Mouse (Mus musculus): Measurements from ENCODE around the gene Rhov. TPM values are rescaled to one million over a fixed set of nuclear protein-coding genes. Genes with fewer than 3 reads are reported as not detected.

Gene Rhov
- polyA plus RNA-seq, 1 experiment from 2014 or later = 3.7 TPM

- WGBS = 64% methylated on average over 5 of the region's 5 CpGs
- H3K9me3 ChIP-seq = no peaks in the 10 kb centered on the region
- H3K36me3 ChIP-seq (replicated peaks) = no peaks in the 10 kb centered on the region
- no peak overlapping the region for H3K4me3 ChIP-seq (replicated peaks)
- ATAC-seq (ENCODE audit: low FRiP score) = peak; percentile 11; the same call in 1 of the 2 replicates
- no peak overlapping the region for H3K27ac ChIP-seq
- H3K9ac ChIP-seq = no peak overlapping the region
- H3K4me2 ChIP-seq = no peak overlapping the region
- H3K27me3 ChIP-seq = peaks cover 33% of the 10 kb centered on the region
- H3K4me1 ChIP-seq = peaks cover 4% of the 10 kb centered on the region; the same call in 1 of the 2 replicates
These were observed 20.7 kb downstream of the Rhov start for GRCm38 (mm10) chr2:119250377-119250776.

GRCm38 (mm10) chr2:119249592-119250061 lies 21.4 kb downstream of the Rhov start:
- no peak for ATAC-seq (ENCODE audit: low FRiP score)
- H3K27me3 ChIP-seq = peaks cover 25% of the 10 kb centered on the region
- H3K4me3 ChIP-seq (replicated peaks) = no peak overlapping the region
- H3K9me3 ChIP-seq = no peaks in the 10 kb centered on the region
- H3K27ac ChIP-seq = no peak overlapping the region
- H3K9ac ChIP-seq = no peak overlapping the region
- no peaks in the 10 kb centered on the region for H3K36me3 ChIP-seq (replicated peaks)
- WGBS = 89% methylated on average over 4 of the region's 4 CpGs
- no peak overlapping the region for H3K4me2 ChIP-seq
- H3K4me1 ChIP-seq = peaks cover 4% of the 10 kb centered on the region; the same call in 1 of the 2 replicates

- WGBS = 81% methylated on average over 9 of the region's 9 CpGs
- Histone ChIP-seq H3K4me2 (no peak overlapping the region), H3K27ac (no peak overlapping the region), H3K36me3 (replicated peaks) (no peaks in the 10 kb centered on the region), H3K27me3 (peaks cover 19% of the 10 kb centered on the region), H3K4me1 (peaks cover 4% of the 10 kb centered on the region; the same call in 1 of the 2 replicates), H3K9ac (no peak overlapping the region), H3K4me3 (replicated peaks) (no peak overlapping the region), H3K9me3 (no peaks in the 10 kb centered on the region)
- ATAC-seq (ENCODE audit: low FRiP score) = no peak
These were observed 23.2 kb downstream of the Rhov start for GRCm38 (mm10) chr2:119247904-119248303.

GRCm38 (mm10) chr2:119245246-119245645 lies 25.8 kb downstream of the Rhov start:
- Histone ChIP-seq H3K9ac (no peak overlapping the region), H3K9me3 (no peaks in the 10 kb centered on the region), H3K36me3 (replicated peaks) (no peaks in the 10 kb centered on the region), H3K4me3 (replicated peaks) (no peak overlapping the region), H3K27ac (no peak overlapping the region), H3K4me1 (no peaks in the 10 kb centered on the region), H3K27me3 (peaks cover 23% of the 10 kb centered on the region), H3K4me2 (no peak overlapping the region)
- no peak for ATAC-seq (ENCODE audit: low FRiP score)
- 86% methylated on average over 7 of the region's 7 CpGs for WGBS

GRCm38 (mm10) chr2:119242548-119242947 lies 28.5 kb downstream of the Rhov start:
- Histone ChIP-seq H3K4me2 (no peak overlapping the region), H3K27ac (no peak overlapping the region), H3K27me3 (peaks cover 34% of the 10 kb centered on the region), H3K9me3 (no peaks in the 10 kb centered on the region), H3K36me3 (replicated peaks) (no peaks in the 10 kb centered on the region), H3K9ac (no peak overlapping the region), H3K4me1 (peaks cover 6% of the 10 kb centered on the region), H3K4me3 (replicated peaks) (no peak overlapping the region)
- 87% methylated on average over 9 of the region's 9 CpGs for WGBS
- no peak for ATAC-seq (ENCODE audit: low FRiP score)

- Histone ChIP-seq H3K36me3 (replicated peaks) (no peaks in the 10 kb centered on the region), H3K9me3 (no peaks in the 10 kb centered on the region), H3K4me2 (no peak overlapping the region), H3K27me3 (peaks cover 52% of the 10 kb centered on the region), H3K4me3 (replicated peaks) (no peak overlapping the region), H3K9ac (no peak overlapping the region), H3K4me1 (peaks cover 14% of the 10 kb centered on the region), H3K27ac (no peak overlapping the region)
- WGBS = 89% methylated on average over 4 of the region's 4 CpGs
- no peak for ATAC-seq (ENCODE audit: low FRiP score)
These were observed 30.3 kb downstream of the Rhov start for GRCm38 (mm10) chr2:119240819-119241186.

- Histone ChIP-seq H3K9ac (no peak overlapping the region), H3K27ac (no peak overlapping the region), H3K27me3 (peaks cover 57% of the 10 kb centered on the region), H3K4me3 (replicated peaks) (no peak overlapping the region), H3K9me3 (no peaks in the 10 kb centered on the region), H3K4me2 (no peak overlapping the region), H3K36me3 (replicated peaks) (no peaks in the 10 kb centered on the region), H3K4me1 (peaks cover 14% of the 10 kb centered on the region)
- ATAC-seq (ENCODE audit: low FRiP score) = no peak
- 57% methylated on average over 4 of the region's 4 CpGs for WGBS
These were observed 30.8 kb downstream of the Rhov start for GRCm38 (mm10) chr2:119240075-119240818.

GRCm38 (mm10) chr2:119238671-119239070 lies 32.4 kb downstream of the Rhov start:
- no peak overlapping the region for H3K4me2 ChIP-seq
- peaks cover 72% of the 10 kb centered on the region for H3K27me3 ChIP-seq
- no peak for ATAC-seq (ENCODE audit: low FRiP score)
- no peak overlapping the region for H3K4me3 ChIP-seq (replicated peaks)
- H3K9me3 ChIP-seq = no peaks in the 10 kb centered on the region
- H3K9ac ChIP-seq = no peak overlapping the region
- H3K36me3 ChIP-seq (replicated peaks) = no peaks in the 10 kb centered on the region
- H3K4me1 ChIP-seq = peaks cover 14% of the 10 kb centered on the region
- no peak overlapping the region for H3K27ac ChIP-seq
- 75% methylated on average over 2 of the region's 2 CpGs for WGBS

GRCm38 (mm10) chr2:119237871-119238220 lies 33.2 kb downstream of the Rhov start:
- WGBS = 2% methylated on average over 31 of the region's 31 CpGs
- Histone ChIP-seq H3K9ac (no peak overlapping the region), H3K4me2 (peak overlapping the region; percentile 62), H3K4me1 (peaks cover 14% of the 10 kb centered on the region), H3K36me3 (replicated peaks) (no peaks in the 10 kb centered on the region), H3K9me3 (no peaks in the 10 kb centered on the region), H3K27ac (no peak overlapping the region), H3K27me3 (peaks cover 76% of the 10 kb centered on the region), H3K4me3 (replicated peaks) (peak overlapping the region; percentile 44)
- no peak for ATAC-seq (ENCODE audit: low FRiP score)

- peak within 1 kb of the TSS; percentile 44 for H3K4me3 ChIP-seq (replicated peaks)
- no peak within 1 kb of the TSS for H3K27ac ChIP-seq
- peaks cover 74% of the 10 kb centered on the region for H3K27me3 ChIP-seq
- H3K4me2 ChIP-seq = peak within 1 kb of the TSS; percentile 62
- peak within 1 kb of the TSS; percentile 40; the same call in 1 of the 2 replicates for H3K9ac ChIP-seq
- ATAC-seq (ENCODE audit: low FRiP score) = no peak
- no peaks in the 10 kb centered on the region for H3K36me3 ChIP-seq (replicated peaks)
- WGBS = under 1% methylated on average over 69 of the region's 73 CpGs
- H3K9me3 ChIP-seq = no peaks in the 10 kb centered on the region
- H3K4me1 ChIP-seq = peaks cover 14% of the 10 kb centered on the region
These were observed 33.7 kb downstream of the Rhov start, which contains the start of gene Spint1 for GRCm38 (mm10) chr2:119237210-119237870. Gene Spint1 (plus strand): TSS chr2:119237362.

- H3K9me3 ChIP-seq = no peaks in the 10 kb centered on the region
- H3K4me1 ChIP-seq = peaks cover 14% of the 10 kb centered on the region
- H3K27ac ChIP-seq = no peak overlapping the region
- peak overlapping the region; percentile 40; the same call in 1 of the 2 replicates for H3K9ac ChIP-seq
- peaks cover 73% of the 10 kb centered on the region for H3K27me3 ChIP-seq
- no peaks in the 10 kb centered on the region for H3K36me3 ChIP-seq (replicated peaks)
- ATAC-seq (ENCODE audit: low FRiP score) = no peak
- peak overlapping the region; percentile 62 for H3K4me2 ChIP-seq
- WGBS = 5% methylated on average over 25 of the region's 25 CpGs
- H3K4me3 ChIP-seq (replicated peaks) = peak overlapping the region; percentile 44
These were observed 34.3 kb downstream of the Rhov start for GRCm38 (mm10) chr2:119236682-119237209.

GRCm38 (mm10) chr2:119229775-119230704 lies 41.0 kb downstream of the Rhov start, which contains the start of gene Ppp1r14d:
Gene Ppp1r14d (minus strand): TSS chr2:119229906.
- Histone ChIP-seq H3K4me1 (no peaks in the 10 kb centered on the region), H3K9ac (no peak within 1 kb of the TSS), H3K36me3 (replicated peaks) (no peaks in the 10 kb centered on the region), H3K9me3 (no peaks in the 10 kb centered on the region), H3K4me3 (replicated peaks) (no peak within 1 kb of the TSS), H3K4me2 (no peak within 1 kb of the TSS), H3K27me3 (peaks cover 27% of the 10 kb centered on the region), H3K27ac (no peak within 1 kb of the TSS)
- 71% methylated on average over 6 of the region's 6 CpGs for WGBS
- ATAC-seq (ENCODE audit: low FRiP score) = no peak

Measured in forebrain, embryonic 12.5 days (tissue).